In genomic region chr13:12256871-12257390, GRCm38 (mm10) we compare ENCODE assay signal across 8 mouse cellular contexts. TPM values are rescaled to one million over a fixed set of nuclear protein-coding genes. Genes with fewer than 3 reads are reported as not detected.
DNase-seq lines count a peak whose midpoint lies in the region; ATAC-seq lines count a peak whose summit lies in the region.

No protein-coding gene starts in this region.

- H3K27ac ChIP-seq in kidney, embryonic 15.5 days = peak overlapping the region; percentile 92
- H3K27ac ChIP-seq in hindbrain, embryonic 14.5 days = no peak overlapping the region
- no peak overlapping the region for H3K27ac ChIP-seq in midbrain, embryonic 15.5 days

- no peaks in the 10 kb centered on the region for H3K9me3 ChIP-seq in kidney, embryonic 15.5 days (replicated peaks)
- H3K9me3 ChIP-seq in hindbrain, embryonic 14.5 days (ENCODE audit: control insufficient read depth, low read length) = no peaks in the 10 kb centered on the region; the same call in 1 of the 2 replicates
- no peaks in the 10 kb centered on the region for H3K9me3 ChIP-seq in midbrain, embryonic 15.5 days

- no peak for ATAC-seq in kidney, embryonic 15.5 days (replicated peaks; ENCODE audit: low FRiP score)
- no peak for ATAC-seq in hindbrain, embryonic 14.5 days (ENCODE audit: low FRiP score)
- ATAC-seq in midbrain, embryonic 15.5 days (replicated peaks) = no peak

- H3K36me3 ChIP-seq in kidney, embryonic 15.5 days = peaks cover 20% of the 10 kb centered on the region
- H3K36me3 ChIP-seq in hindbrain, embryonic 14.5 days (replicated peaks; ENCODE audit: control insufficient read depth, insufficient read depth) = 0 out of 2 replicates have a peak, but pooled peaks cover 4% of the 10 kb centered on the region
- H3K36me3 ChIP-seq in midbrain, embryonic 15.5 days (replicated peaks) = no peaks in the 10 kb centered on the region

- DNase-seq in kidney, postnatal 4 days = no peak
- peak; percentile 43 for DNase-seq in c-Kit-positive CD71-positive TER-119-positive erythroid progenitor cells, embryonic 14.5 days (ENCODE audit: low spot score)
- no peak for DNase-seq in hindbrain, embryonic 14.5 days (ENCODE audit: low spot score)
- no peak for DNase-seq in layer of hippocampus, postnatal 14 days (ENCODE audit: low spot score in 2 of 2)
- DNase-seq in thymus, postnatal 14 days = no peak
- no peak for DNase-seq in frontal cortex, postnatal 14 days (ENCODE audit: low spot score in 2 of 2)

- no peaks in the 10 kb centered on the region for H3K27me3 ChIP-seq in kidney, embryonic 15.5 days
- no peaks in the 10 kb centered on the region for H3K27me3 ChIP-seq in hindbrain, embryonic 14.5 days (ENCODE audit: control insufficient read depth, insufficient read depth, low read length)
- no peaks in the 10 kb centered on the region for H3K27me3 ChIP-seq in midbrain, embryonic 15.5 days (replicated peaks)

- WGBS in kidney, embryonic 15.5 days = 13% methylated on average over 10 of the region's 10 CpGs
- WGBS in hindbrain, embryonic 14.5 days = 9% methylated on average over 10 of the region's 10 CpGs
- WGBS in midbrain, embryonic 15.5 days = 5% methylated on average over 10 of the region's 10 CpGs

- peak overlapping the region; percentile 78 for H3K9ac ChIP-seq in kidney, embryonic 15.5 days
- peak overlapping the region; percentile 63 for H3K9ac ChIP-seq in hindbrain, embryonic 14.5 days
- H3K9ac ChIP-seq in midbrain, embryonic 15.5 days = peak overlapping the region; percentile 51

- H3K4me3 ChIP-seq in kidney, embryonic 15.5 days (replicated peaks) = peak overlapping the region; percentile 70
- H3K4me3 ChIP-seq in hindbrain, embryonic 14.5 days (replicated peaks; ENCODE audit: low read length) = peak overlapping the region; percentile 62
- H3K4me3 ChIP-seq in midbrain, embryonic 15.5 days = peak overlapping the region; percentile 56

- H3K4me2 ChIP-seq in kidney, embryonic 15.5 days = peak overlapping the region; percentile 67
- peak overlapping the region; percentile 54 for H3K4me2 ChIP-seq in hindbrain, embryonic 14.5 days (replicated peaks)
- peak overlapping the region; percentile 61 for H3K4me2 ChIP-seq in midbrain, embryonic 15.5 days

- H3K4me1 ChIP-seq in kidney, embryonic 15.5 days = peaks cover 15% of the 10 kb centered on the region
- H3K4me1 ChIP-seq in hindbrain, embryonic 14.5 days (replicated peaks; ENCODE audit: control insufficient read depth, insufficient read depth, low read length) = peaks cover 11% of the 10 kb centered on the region; the same call in 1 of the 2 replicates
- peaks cover 13% of the 10 kb centered on the region for H3K4me1 ChIP-seq in midbrain, embryonic 15.5 days

RNA-seq across cellular contexts. Expression of gene Mtr, which starts 1.0 kb away (rescaled TPM):
- polyA plus RNA-seq in kidney, embryonic 15.5 days (2015; fragmentation: Nextera tagmentation; extraction: Ambion mirVana) = 13.7 and 15.0 TPM in 2 replicates
- polyA plus RNA-seq in hindbrain, embryonic 14.5 days (2014; fragmentation: Nextera tagmentation; extraction: Ambion mirVana) = 5.0 and 5.6 TPM in 2 replicates
- 2.9 and 3.8 TPM in 2 replicates for polyA plus RNA-seq in midbrain, embryonic 15.5 days (2015; fragmentation: Nextera tagmentation; extraction: Ambion mirVana)
- total RNA-seq in layer of hippocampus, postnatal 14 days (2021) = 10 to 100 TPM; 17.9 to 18.3 TPM
